Mouse (Mus musculus) midbrain, postnatal 0 days (tissue): ENCODE measurements around the gene Olfr1219. TPM values are rescaled to one million over a fixed set of nuclear protein-coding genes. Genes with fewer than 3 reads are reported as not detected.

Experiments used
- ATAC-seq: fragments of 200-750 bp; cut with Nextera tagmentation; 2 replicates; pipeline ENCODE4 v1.8.0; 2017; ENCODE audit warnings: moderate number of reproducible peaks, mild to moderate bottlenecking, moderate TSS enrichment, moderate library complexity; ENCODE audit not compliant: low FRiP score
- DNase-seq: peaks from one replicate; pipeline ENCODE4 v3.0.0-alpha.2; 2015; ENCODE audit warnings: low spot score
- H3K27ac ChIP-seq: fragments of 300-500 bp; sonication (generic); 2 replicates; pipeline ENCODE4 v1.5.1; 2014; ENCODE audit warnings: low read depth, mild to moderate bottlenecking, low read length, mixed read lengths
- H3K27me3 ChIP-seq: fragments of 300-500 bp; sonication (generic); 2 replicates; pipeline ENCODE4 v1.6.1; 2014; ENCODE audit warnings: low read length, control low read depth, mixed read lengths; ENCODE audit not compliant: insufficient read depth
- H3K36me3 ChIP-seq: fragments of 300-500 bp; sonication (generic); 2 replicates; pipeline ENCODE4 v1.6.1; 2014; ENCODE audit warnings: low read length, control low read depth, mixed read lengths; ENCODE audit not compliant: insufficient read depth
- H3K4me1 ChIP-seq: fragments of 300-500 bp; sonication (generic); 2 replicates; pipeline ENCODE4 v1.6.1; 2014; ENCODE audit warnings: mild to moderate bottlenecking, control low read depth, antibody characterized with exemption, low read length, mixed read lengths; ENCODE audit not compliant: insufficient read depth
- H3K4me2 ChIP-seq: fragments of 300-500 bp; sonication (generic); 2 replicates; pipeline ENCODE4 v1.6.1; 2014; ENCODE audit warnings: low read depth, mild to moderate bottlenecking, low read length, mixed read lengths; ENCODE audit not compliant: poor library complexity, severe bottlenecking
- H3K4me3 ChIP-seq: fragments of 300-500 bp; sonication (generic); 2 replicates; pipeline ENCODE4 v1.5.1; 2014; ENCODE audit warnings: low read depth, mild to moderate bottlenecking, low read length, moderate library complexity
- H3K9ac ChIP-seq: fragments of 300-500 bp; sonication (generic); replicated peaks from 2 replicates; pipeline ENCODE4 v1.6.1; 2014; ENCODE audit warnings: mild to moderate bottlenecking, low read length, moderate library complexity, mixed read lengths; ENCODE audit not compliant: poor library complexity, severe bottlenecking
- H3K9me3 ChIP-seq: fragments of 300-500 bp; sonication (generic); 2 replicates; pipeline ENCODE4 v1.6.1; 2016; ENCODE audit warnings: low read length, control low read depth
- CTCF ChIP-seq: IDR thresholded peaks from 2 replicates; pipeline ENCODE4 v1.5.1; 2016; ENCODE audit warnings: antibody characterized with exemption, mild to moderate bottlenecking
- WGBS: fragments of 180-500 bp; shearing (Covaris S2); extraction: QIAGEN DNeasy Blood & Tissue Kit; methylation state at CpG from one replicate; pipeline ENCODE4 v1.1.7; 2014; 5-methylcytosine and 5-hydroxymethylcytosine counted together
- polyA plus RNA-seq: library from polyadenylated mRNA; unstranded; fragments of >200 nt; fragmentation: Nextera tagmentation; extraction: Ambion mirVana; gene quantifications from 2 replicates; pipeline ENCODE4 v1.2.1, GENCODE M21; 2015
- total RNA-seq: library from RNA; depleted of rRNA; stranded (reverse); fragments of >200 nt; gene quantifications from 2 replicates; pipeline ENCODE4 v1.2.3, GENCODE M21; 2014; rRNA removed

Gene Olfr1219
- total and polyA plus RNA-seq, 2 experiments from 2014 or later: not detected

- no peak overlapping the region for H3K4me2 ChIP-seq
Measured at GRCm38 (mm10) chr2:89081487-89081886, 1.8 kb downstream of the Olfr1219 start.

GRCm38 (mm10) chr2:89061087-89061486 lies 22.2 kb downstream of the Olfr1219 start, which contains the start of gene Olfr1218:
Olfr1218 (minus strand) TSS chr2:89061187.
- Histone ChIP-seq H3K4me3 (no peak within 1 kb of the TSS), H3K4me1 (no peaks in the 10 kb centered on the region), H3K4me2 (no peak within 1 kb of the TSS), H3K27ac (no peak within 1 kb of the TSS), H3K9me3 (no peaks in the 10 kb centered on the region), H3K27me3 (no peaks in the 10 kb centered on the region), H3K36me3 (no peaks in the 10 kb centered on the region), H3K9ac (no peak within 1 kb of the TSS)
- DNase-seq (no peak), ATAC-seq (no peak)
- TF ChIP-seq CTCF: no peak

More at GRCm38 (mm10) chr2:89081487-89081886, 1.8 kb downstream of the Olfr1219 start:
- Histone ChIP-seq H3K27me3 (no peaks in the 10 kb centered on the region), H3K4me1 (no peaks in the 10 kb centered on the region), H3K27ac (no peak overlapping the region), H3K4me3 (no peak overlapping the region), H3K9ac (no peak overlapping the region), H3K36me3 (no peaks in the 10 kb centered on the region), H3K9me3 (no peaks in the 10 kb centered on the region)
- DNase-seq (no peak), ATAC-seq (no peak)
- no peak for TF ChIP-seq CTCF

GRCm38 (mm10) chr2:89031965-89032364 lies 51.3 kb downstream of the Olfr1219 start, which contains the start of gene Olfr1217:
Olfr1217 (minus strand) TSS chr2:89032065.
- TF ChIP-seq CTCF: no peak
- Histone ChIP-seq H3K4me3 (no peak within 1 kb of the TSS), H3K4me1 (no peaks in the 10 kb centered on the region), H3K27ac (no peak within 1 kb of the TSS), H3K4me2 (no peak within 1 kb of the TSS), H3K9me3 (no peaks in the 10 kb centered on the region), H3K36me3 (no peaks in the 10 kb centered on the region), H3K9ac (no peak within 1 kb of the TSS), H3K27me3 (no peaks in the 10 kb centered on the region)
- no peak for DNase-seq
- ATAC-seq: no peak
- WGBS: 70% methylated on average over 2 of the region's 2 CpGs

Other genes starting within 250 kb of the Olfr1219 start
- not detected in 2 replicates for gene Olfr1204, start 234.2 kb downstream of the Olfr1219 start, total RNA-seq
- gene Olfr1204, start 234.2 kb downstream of the Olfr1219 start, polyA plus RNA-seq: not detected in 2 replicates
- gene Olfr1206, start 220.3 kb downstream of the Olfr1219 start, total RNA-seq: not detected in 2 replicates
- gene Olfr1206, start 220.3 kb downstream of the Olfr1219 start, polyA plus RNA-seq: not detected in 2 replicates
- not detected in 2 replicates for gene Olfr1208, start 181.2 kb downstream of the Olfr1219 start, total RNA-seq
- not detected in 2 replicates for gene Olfr1208, start 181.2 kb downstream of the Olfr1219 start, polyA plus RNA-seq
- not detected in 2 replicates for gene Olfr1209, start 168.4 kb downstream of the Olfr1219 start, total RNA-seq
- gene Olfr1209, start 168.4 kb downstream of the Olfr1219 start, polyA plus RNA-seq: not detected in 2 replicates
- gene Olfr1211, start 145.4 kb downstream of the Olfr1219 start, total RNA-seq: not detected in 2 replicates
- not detected in 2 replicates for gene Olfr1211, start 145.4 kb downstream of the Olfr1219 start, polyA plus RNA-seq
- not detected in 2 replicates for gene Olfr1212, start 129.5 kb downstream of the Olfr1219 start, total RNA-seq
- not detected in 2 replicates for gene Olfr1212, start 129.5 kb downstream of the Olfr1219 start, polyA plus RNA-seq
- not detected in 2 replicates for gene Gm13762, start 103.2 kb downstream of the Olfr1219 start, total RNA-seq
- not detected in 2 replicates for gene Gm13762, start 103.2 kb downstream of the Olfr1219 start, polyA plus RNA-seq
- gene Olfr1214, start 90.9 kb downstream of the Olfr1219 start, total RNA-seq: not detected in 2 replicates
- gene Olfr1214, start 90.9 kb downstream of the Olfr1219 start, polyA plus RNA-seq: not detected in 2 replicates
- gene Olfr1215, start 76.5 kb downstream of the Olfr1219 start, total RNA-seq: not detected in 2 replicates
- gene Olfr1215, start 76.5 kb downstream of the Olfr1219 start, polyA plus RNA-seq: not detected in 2 replicates
- not detected in 2 replicates for gene Olfr1216, start 65.2 kb downstream of the Olfr1219 start, total RNA-seq
- not detected in 2 replicates for gene Olfr1216, start 65.2 kb downstream of the Olfr1219 start, polyA plus RNA-seq
- gene Olfr1217, start 51.4 kb downstream of the Olfr1219 start, total RNA-seq: not detected in 2 replicates
- gene Olfr1217, start 51.4 kb downstream of the Olfr1219 start, polyA plus RNA-seq: not detected in 2 replicates
- gene Olfr1218, start 22.3 kb downstream of the Olfr1219 start, total RNA-seq: not detected in 2 replicates
- gene Olfr1218, start 22.3 kb downstream of the Olfr1219 start, polyA plus RNA-seq: not detected in 2 replicates
- not detected in 2 replicates for gene Olfr1220, start 23.3 kb upstream of the Olfr1219 start, total RNA-seq
- not detected in 2 replicates for gene Olfr1220, start 23.3 kb upstream of the Olfr1219 start, polyA plus RNA-seq
- not detected in 2 replicates for gene Olfr1221, start 33.8 kb upstream of the Olfr1219 start, total RNA-seq
- gene Olfr1221, start 33.8 kb upstream of the Olfr1219 start, polyA plus RNA-seq: not detected in 2 replicates
- gene Olfr1222, start 49.5 kb upstream of the Olfr1219 start, total RNA-seq: not detected in 2 replicates
- gene Olfr1222, start 49.5 kb upstream of the Olfr1219 start, polyA plus RNA-seq: not detected in 2 replicates
- not detected in 2 replicates for gene Olfr1223, start 68.0 kb upstream of the Olfr1219 start, total RNA-seq
- not detected in 2 replicates for gene Olfr1223, start 68.0 kb upstream of the Olfr1219 start, polyA plus RNA-seq
- gene Olfr1224-ps1, start 80.6 kb upstream of the Olfr1219 start, total RNA-seq: not detected in 2 replicates
- gene Olfr1224-ps1, start 80.6 kb upstream of the Olfr1219 start, polyA plus RNA-seq: not detected in 2 replicates
- gene Olfr1225, start 91.2 kb upstream of the Olfr1219 start, total RNA-seq: not detected in 2 replicates
- gene Olfr1225, start 91.2 kb upstream of the Olfr1219 start, polyA plus RNA-seq: not detected in 2 replicates
- not detected in 2 replicates for gene Olfr1226, start 116.5 kb upstream of the Olfr1219 start, total RNA-seq
- gene Olfr1226, start 116.5 kb upstream of the Olfr1219 start, polyA plus RNA-seq: not detected in 2 replicates
- gene Olfr1228, start 170.5 kb upstream of the Olfr1219 start, total RNA-seq: not detected in 2 replicates
- gene Olfr1228, start 170.5 kb upstream of the Olfr1219 start, polyA plus RNA-seq: not detected in 2 replicates
- gene Olfr1229, start 204.5 kb upstream of the Olfr1219 start, total RNA-seq: not detected in 2 replicates
- not detected in 2 replicates for gene Olfr1229, start 204.5 kb upstream of the Olfr1219 start, polyA plus RNA-seq
- gene Olfr1230, start 213.8 kb upstream of the Olfr1219 start, total RNA-seq: not detected in 2 replicates
- gene Olfr1230, start 213.8 kb upstream of the Olfr1219 start, polyA plus RNA-seq: not detected in 2 replicates
- not detected in 2 replicates for gene Olfr1231, start 223.6 kb upstream of the Olfr1219 start, total RNA-seq
- not detected in 2 replicates for gene Olfr1231, start 223.6 kb upstream of the Olfr1219 start, polyA plus RNA-seq
- not detected in 2 replicates for gene Olfr1232, start 246.2 kb upstream of the Olfr1219 start, total RNA-seq
- not detected in 2 replicates for gene Olfr1232, start 246.2 kb upstream of the Olfr1219 start, polyA plus RNA-seq